Mouse (Mus musculus): ENCODE data around the gene Epb41l4b.

GRCm38 (mm10) chr4:57186035-57186434 lies 42.8 kb upstream of the Epb41l4b start:
- no peak for TF ChIP-seq HCFC1 (IDR thresholded peaks at IDR 0.05; ENCODE audit: low read depth, low read length)
- no peak for TF ChIP-seq POLR2A (IDR thresholded peaks at IDR 0.05; ENCODE audit: low read depth, low read length)
- no peak for TF ChIP-seq GABPA (IDR thresholded peaks at IDR 0.05; ENCODE audit: insufficient replicate concordance, low read depth, low read length)
- no peak for TF ChIP-seq EP300 (IDR thresholded peaks at IDR 0.05; ENCODE audit: low read length)
- no peak for TF ChIP-seq USF2 (conservative IDR thresholded peaks at IDR 0.05; ENCODE audit: low read depth, low read length)
- no peak for TF ChIP-seq E2F4 (IDR thresholded peaks at IDR 0.05; ENCODE audit: insufficient replicate concordance, low read depth, low read length)
- TF ChIP-seq CHD2 (IDR thresholded peaks at IDR 0.05; ENCODE audit: low read length) = no peak
- no peak for TF ChIP-seq CTCF (conservative IDR thresholded peaks at IDR 0.05 in 1 of 2, IDR thresholded peaks at IDR 0.05 in 1 of 2; ENCODE audit: low read depth in 2 of 2, low read length in 2 of 2)
- TF ChIP-seq ZNF384 (IDR thresholded peaks at IDR 0.05; ENCODE audit: low read depth, low read length) = no peak
- no peak for TF ChIP-seq KAT2A (IDR thresholded peaks at IDR 0.05; ENCODE audit: insufficient replicate concordance, low read length)
- TF ChIP-seq MYC (IDR thresholded peaks at IDR 0.05; ENCODE audit: low read depth, low read length) = no peak
- TF ChIP-seq POLR2AphosphoS2 (IDR thresholded peaks at IDR 0.05; ENCODE audit: low read depth, low read length) = no peak

All from CH12.LX (cell line).